Mouse (Mus musculus) erythroid progenitor cell, adult 5-6 weeks (primary cell): ENCODE measurements around the gene Gmfg. TPM values are rescaled to one million over a fixed set of nuclear protein-coding genes. Genes with fewer than 3 reads are reported as not detected.

Experiments used
- ATAC-seq: replicated peaks from 2 replicates; pipeline ENCODE4 v1.8.0; 2016; ENCODE audit warnings: moderate number of reproducible peaks, mild to moderate bottlenecking, moderate TSS enrichment, inconsistent platforms; ENCODE audit not compliant: poor library complexity, low FRiP score, severe bottlenecking
- total RNA-seq, 2 experiments: library from RNA; stranded (forward) in 1 of 2; stranded (reverse) in 1 of 2; fragments of 150-400 nt in 1 of 2; fragments of 186-747, 209-891 nt in 1 of 2; gene quantifications; 2 replicates each; pipeline versions ENCODE4 v1.2.3 to v1.2.4; 2015 to 2017; ENCODE audit warnings: low replicate concordance in 2 of 2

Gene Gmfg
- total RNA-seq, 2 experiments from 2014 or later: 117 to 119 TPM

GRCm38 (mm10) chr7:28436271-28436904 lies 859 bp upstream of the Gmfg start:
- peak; percentile 93 for ATAC-seq

- ATAC-seq: no peak
Measured at GRCm38 (mm10) chr7:28437964-28438363, 717 bp downstream of the Gmfg start.

GRCm38 (mm10) chr7:28438771-28439170 lies 1.5 kb downstream of the Gmfg start:
- ATAC-seq: no peak

GRCm38 (mm10) chr7:28440739-28441138 lies 3.5 kb downstream of the Gmfg start:
- no peak for ATAC-seq

- ATAC-seq: no peak
Measured at GRCm38 (mm10) chr7:28441776-28442485, 4.7 kb downstream of the Gmfg start.

GRCm38 (mm10) chr7:28442688-28443087 lies 5.4 kb downstream of the Gmfg start:
- ATAC-seq: no peak

GRCm38 (mm10) chr7:28444344-28444974 lies 7.2 kb downstream of the Gmfg start:
- ATAC-seq: no peak

- 0 out of 2 replicates have a peak, but pooled peaks have one; percentile 46 for ATAC-seq
Measured at GRCm38 (mm10) chr7:28446446-28446845, 9.2 kb downstream of the Gmfg start.

GRCm38 (mm10) chr7:28447101-28447830 lies 10.0 kb downstream of the Gmfg start:
- no peak for ATAC-seq

GRCm38 (mm10) chr7:28447865-28448820 lies 10.9 kb downstream of the Gmfg start:
- no peak for ATAC-seq

- no peak for ATAC-seq
Measured at GRCm38 (mm10) chr7:28451531-28452360, 14.5 kb downstream of the Gmfg start, which contains the start of gene Lrfn1. TSS of gene Lrfn1 (plus strand) at chr7:28451980.

- no peak for ATAC-seq
Measured at GRCm38 (mm10) chr7:28452361-28453005, 15.2 kb downstream of the Gmfg start.

GRCm38 (mm10) chr7:28460361-28460760 lies 23.1 kb downstream of the Gmfg start:
- ATAC-seq: no peak

GRCm38 (mm10) chr7:28462769-28463168 lies 25.5 kb downstream of the Gmfg start:
- ATAC-seq: no peak

- no peak for ATAC-seq
Measured at GRCm38 (mm10) chr7:28464416-28465212, 27.4 kb downstream of the Gmfg start.

GRCm38 (mm10) chr7:28466721-28467212 lies 29.5 kb downstream of the Gmfg start:
- no peak for ATAC-seq

- no peak for ATAC-seq
Measured at GRCm38 (mm10) chr7:28467213-28467751, 30.0 kb downstream of the Gmfg start.
